In the genomic region with DNA sequence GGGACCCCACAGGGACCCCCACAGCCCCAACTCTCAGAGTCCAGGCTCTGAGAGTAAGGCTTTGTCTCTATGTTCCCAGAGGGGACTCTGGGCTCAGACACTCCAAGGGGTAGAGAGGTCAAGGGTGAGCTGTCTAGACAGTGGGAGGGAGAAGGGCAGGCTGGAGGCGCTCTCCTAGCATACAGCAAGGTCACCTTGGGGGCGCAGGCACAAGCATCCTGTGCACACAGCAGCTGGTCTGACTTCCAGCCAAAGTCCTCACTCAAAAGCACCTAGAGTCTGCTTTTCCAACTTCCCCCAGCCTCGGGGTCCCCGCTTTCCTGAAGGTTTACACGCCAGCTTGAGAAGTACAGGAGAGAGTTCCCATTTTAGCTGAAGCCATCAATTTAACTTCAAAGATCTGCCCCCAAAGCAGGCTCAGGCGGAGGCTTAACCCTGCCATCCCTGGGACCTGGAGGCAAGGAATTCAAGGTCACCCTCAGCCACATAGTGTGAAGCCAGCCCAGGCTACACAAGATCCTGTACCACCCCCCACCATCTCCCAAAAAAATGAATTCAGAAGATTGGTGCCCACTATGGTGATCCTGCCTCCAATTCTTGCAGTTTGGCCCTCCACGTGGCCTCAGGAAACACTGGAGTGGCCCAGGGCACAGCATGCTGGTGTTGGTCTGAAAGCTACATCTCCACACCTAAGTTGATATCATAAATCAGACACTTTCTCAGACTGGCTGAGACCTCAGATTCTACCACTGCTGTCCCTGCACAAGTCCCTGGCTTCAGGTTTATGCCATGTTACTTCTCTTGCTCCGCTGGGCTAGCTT, we compare ENCODE assay signal across 10 mouse cellular contexts. TPM values are rescaled to one million over a fixed set of nuclear protein-coding genes. Genes with fewer than 3 reads are reported as not detected.
DNase-seq lines count a peak whose midpoint lies in the region; ATAC-seq lines count a peak whose summit lies in the region.
"Had no signal": no experiment of that assay in that cellular context is flagged by ENCODE, and none has a peak within 500 bp of the region (broad histone marks: within the 10 kb centered on the region; RNA-seq: fewer than 3 reads in every experiment).

No protein-coding gene starts in this region.

- no peak overlapping the region for H3K9ac ChIP-seq in forebrain, embryonic 11.5 days (ENCODE audit: low read length)
- no peak overlapping the region; the same call in 1 of the 2 replicates for H3K9ac ChIP-seq in forebrain, embryonic 13.5 days
- H3K9ac ChIP-seq in embryonic facial prominence, embryonic 14.5 days (ENCODE audit: low read depth, low read length) = peak overlapping the region; percentile 28; the same call in 1 of the 2 replicates
- H3K9ac ChIP-seq in kidney, embryonic 14.5 days (ENCODE audit: low read depth, low read length) = peak overlapping the region; percentile 37; the same call in 1 of the 2 replicates
- H3K9ac ChIP-seq in midbrain, embryonic 15.5 days = no peak overlapping the region

- no peaks in the 10 kb centered on the region for H3K4me1 ChIP-seq in forebrain, embryonic 11.5 days (replicated peaks; ENCODE audit: control insufficient read depth, insufficient read depth, low read length)
- H3K4me1 ChIP-seq in forebrain, embryonic 13.5 days = peaks cover 35% of the 10 kb centered on the region
- H3K4me1 ChIP-seq in embryonic facial prominence, embryonic 14.5 days (ENCODE audit: control insufficient read depth, insufficient read depth, low read length) = peaks cover 5% of the 10 kb centered on the region; the same call in 1 of the 2 replicates
- H3K4me1 ChIP-seq in kidney, embryonic 14.5 days (ENCODE audit: control insufficient read depth, insufficient read depth, low read length) = peaks cover 34% of the 10 kb centered on the region
- peaks cover 15% of the 10 kb centered on the region for H3K4me1 ChIP-seq in midbrain, embryonic 15.5 days

- H3K36me3 ChIP-seq in forebrain, embryonic 11.5 days (ENCODE audit: control insufficient read depth, insufficient read depth, low read length) = peaks cover 7% of the 10 kb centered on the region; the same call in 1 of the 2 replicates
- peaks cover 36% of the 10 kb centered on the region for H3K36me3 ChIP-seq in forebrain, embryonic 13.5 days (ENCODE audit: poor library complexity, severe bottlenecking)
- peaks cover 31% of the 10 kb centered on the region for H3K36me3 ChIP-seq in embryonic facial prominence, embryonic 14.5 days (ENCODE audit: control insufficient read depth, insufficient read depth, low read length)
- H3K36me3 ChIP-seq in kidney, embryonic 14.5 days (ENCODE audit: control insufficient read depth, insufficient read depth, low read length) = peaks cover 21% of the 10 kb centered on the region
- H3K36me3 ChIP-seq in midbrain, embryonic 15.5 days (replicated peaks) = no peaks in the 10 kb centered on the region

- no peak for DNase-seq in forebrain, embryonic 11.5 days (ENCODE audit: low spot score)
- peak; percentile 35 for DNase-seq in embryonic facial prominence, embryonic 14.5 days (ENCODE audit: low spot score)
- DNase-seq in urinary bladder, postnatal 4 days (ENCODE audit: low spot score in 2 of 2) = no peak
- no peak for DNase-seq in urinary bladder, postnatal 10 days (ENCODE audit: low spot score)
- DNase-seq: cerebellum, postnatal 25 days; lung, postnatal 14 days had no signal

- no peak overlapping the region for H3K4me3 ChIP-seq in forebrain, embryonic 11.5 days (ENCODE audit: low read depth, low read length)
- no peak overlapping the region for H3K4me3 ChIP-seq in forebrain, embryonic 13.5 days
- H3K4me3 ChIP-seq in embryonic facial prominence, embryonic 14.5 days (ENCODE audit: low read depth, low read length) = no peak overlapping the region
- H3K4me3 ChIP-seq in kidney, embryonic 14.5 days (ENCODE audit: low read length) = no peak overlapping the region
- no peak overlapping the region for H3K4me3 ChIP-seq in midbrain, embryonic 15.5 days

- H3K4me2 ChIP-seq in forebrain, embryonic 11.5 days (ENCODE audit: low read depth, low read length, severe bottlenecking) = no peak overlapping the region
- H3K4me2 ChIP-seq in forebrain, embryonic 13.5 days = no peak overlapping the region
- no peak overlapping the region for H3K4me2 ChIP-seq in embryonic facial prominence, embryonic 14.5 days (ENCODE audit: low read depth, low read length)
- no peak overlapping the region for H3K4me2 ChIP-seq in kidney, embryonic 14.5 days (replicated peaks; ENCODE audit: low read depth, low read length)
- H3K4me2 ChIP-seq in midbrain, embryonic 15.5 days = no peak overlapping the region

- no peaks in the 10 kb centered on the region for H3K9me3 ChIP-seq in forebrain, embryonic 11.5 days (ENCODE audit: control insufficient read depth, low read length)
- no peaks in the 10 kb centered on the region for H3K9me3 ChIP-seq in forebrain, embryonic 13.5 days (replicated peaks)
- no peaks in the 10 kb centered on the region for H3K9me3 ChIP-seq in embryonic facial prominence, embryonic 14.5 days (ENCODE audit: control insufficient read depth, low read length)
- H3K9me3 ChIP-seq in kidney, embryonic 14.5 days (ENCODE audit: control insufficient read depth, low read length) = no peaks in the 10 kb centered on the region
- H3K9me3 ChIP-seq in midbrain, embryonic 15.5 days = no peaks in the 10 kb centered on the region

- H3K27me3 ChIP-seq in forebrain, embryonic 11.5 days (ENCODE audit: control insufficient read depth, insufficient read depth, low read length) = no peaks in the 10 kb centered on the region
- H3K27me3 ChIP-seq in forebrain, embryonic 13.5 days = no peaks in the 10 kb centered on the region
- H3K27me3 ChIP-seq in embryonic facial prominence, embryonic 14.5 days (replicated peaks; ENCODE audit: control insufficient read depth, insufficient read depth, low read length) = no peaks in the 10 kb centered on the region
- H3K27me3 ChIP-seq in kidney, embryonic 14.5 days (ENCODE audit: control insufficient read depth, insufficient read depth, low read length) = no peaks in the 10 kb centered on the region
- no peaks in the 10 kb centered on the region for H3K27me3 ChIP-seq in midbrain, embryonic 15.5 days (replicated peaks)

- 0 out of 2 replicates have a peak, but pooled peaks have one; percentile 16 for ATAC-seq in forebrain, embryonic 11.5 days (replicated peaks; ENCODE audit: low FRiP score)
- no peak for ATAC-seq in forebrain, embryonic 13.5 days
- peak; percentile 20; the same call in 1 of the 2 replicates for ATAC-seq in embryonic facial prominence, embryonic 14.5 days (ENCODE audit: low read depth)
- peak; percentile 41 for ATAC-seq in kidney, embryonic 14.5 days (ENCODE audit: low FRiP score, low TSS enrichment)
- ATAC-seq in midbrain, embryonic 15.5 days (replicated peaks) = no peak
- no peak for ATAC-seq in activated CD4-positive, CD25-positive, alpha-beta regulatory T cell, adult 4 months

- no peak overlapping the region for H3K27ac ChIP-seq in forebrain, embryonic 11.5 days (ENCODE audit: low read depth, low read length)
- H3K27ac ChIP-seq in forebrain, embryonic 13.5 days = no peak overlapping the region
- H3K27ac ChIP-seq in embryonic facial prominence, embryonic 14.5 days (replicated peaks; ENCODE audit: low read depth, low read length) = peak overlapping the region; percentile 49; the same call in 1 of the 2 replicates
- no peak overlapping the region; the same call in 1 of the 2 replicates for H3K27ac ChIP-seq in kidney, embryonic 14.5 days (ENCODE audit: low read depth, low read length)
- 0 out of 2 replicates have a peak overlapping the region, but pooled peaks have one; percentile 32 for H3K27ac ChIP-seq in midbrain, embryonic 15.5 days

- WGBS in forebrain, embryonic 11.5 days = 61% methylated on average over 8 of the region's 8 CpGs
- WGBS in forebrain, embryonic 13.5 days = 71% methylated on average over 8 of the region's 8 CpGs
- 30% methylated on average over 8 of the region's 8 CpGs for WGBS in embryonic facial prominence, embryonic 14.5 days
- WGBS in kidney, embryonic 14.5 days = 31% methylated on average over 8 of the region's 8 CpGs
- WGBS in midbrain, embryonic 15.5 days = 70% methylated on average over 8 of the region's 8 CpGs

RNA-seq across cellular contexts. Expression of gene Pgpep1, which starts 12.6 kb away (rescaled TPM):
- polyA plus RNA-seq in forebrain, embryonic 11.5 days (2014; fragmentation: Nextera tagmentation; extraction: Ambion mirVana) = 70.9 and 73.8 TPM in 2 replicates
- 64.6 and 80.8 TPM in 2 replicates for polyA plus RNA-seq in forebrain, embryonic 13.5 days (2015; fragmentation: Nextera tagmentation; extraction: Ambion mirVana)
- polyA plus RNA-seq in embryonic facial prominence, embryonic 14.5 days (2014; fragmentation: Nextera tagmentation; extraction: Ambion mirVana) = 59.8 and 62.7 TPM in 2 replicates
- 62.2 and 62.6 TPM in 2 replicates for polyA plus RNA-seq in kidney, embryonic 14.5 days (2014; fragmentation: Nextera tagmentation; extraction: Ambion mirVana)
- polyA plus RNA-seq in midbrain, embryonic 15.5 days (2015; fragmentation: Nextera tagmentation; extraction: Ambion mirVana) = 70.1 and 74.5 TPM in 2 replicates
- polyA plus RNA-seq in activated CD4-positive, CD25-positive, alpha-beta regulatory T cell, adult 4 months (2017; shearing (Covaris generic)) = 1 to 10 TPM; 7.1 to 7.4 TPM

RNA-seq across cellular contexts. Expression of gene Gdf15, which starts 15.3 kb away (rescaled TPM):
- not detected in 2 replicates for polyA plus RNA-seq in forebrain, embryonic 11.5 days (2014; fragmentation: Nextera tagmentation; extraction: Ambion mirVana)
- polyA plus RNA-seq in forebrain, embryonic 13.5 days (2015; fragmentation: Nextera tagmentation; extraction: Ambion mirVana) = 0.15 TPM in 1 of 2 replicates, not detected in the other
- polyA plus RNA-seq in embryonic facial prominence, embryonic 14.5 days (2014; fragmentation: Nextera tagmentation; extraction: Ambion mirVana) = 0.28 and 0.29 TPM in 2 replicates
- polyA plus RNA-seq in kidney, embryonic 14.5 days (2014; fragmentation: Nextera tagmentation; extraction: Ambion mirVana) = 0.31 and 0.41 TPM in 2 replicates
- polyA plus RNA-seq in midbrain, embryonic 15.5 days (2015; fragmentation: Nextera tagmentation; extraction: Ambion mirVana) = 0.13 and 0.19 TPM in 2 replicates
- not detected for polyA plus RNA-seq in activated CD4-positive, CD25-positive, alpha-beta regulatory T cell, adult 4 months (2017; shearing (Covaris generic))

RNA-seq across cellular contexts. Expression of gene Lsm4, which starts 25.5 kb away (rescaled TPM):
- 318 and 346 TPM in 2 replicates for polyA plus RNA-seq in forebrain, embryonic 11.5 days (2014; fragmentation: Nextera tagmentation; extraction: Ambion mirVana)
- 238 and 239 TPM in 2 replicates for polyA plus RNA-seq in forebrain, embryonic 13.5 days (2015; fragmentation: Nextera tagmentation; extraction: Ambion mirVana)
- polyA plus RNA-seq in embryonic facial prominence, embryonic 14.5 days (2014; fragmentation: Nextera tagmentation; extraction: Ambion mirVana) = 199 and 223 TPM in 2 replicates
- 353 and 447 TPM in 2 replicates for polyA plus RNA-seq in kidney, embryonic 14.5 days (2014; fragmentation: Nextera tagmentation; extraction: Ambion mirVana)
- 175 and 193 TPM in 2 replicates for polyA plus RNA-seq in midbrain, embryonic 15.5 days (2015; fragmentation: Nextera tagmentation; extraction: Ambion mirVana)
- polyA plus RNA-seq in activated CD4-positive, CD25-positive, alpha-beta regulatory T cell, adult 4 months (2017; shearing (Covaris generic)) = 100 to 1,000 TPM; 115 to 120 TPM

RNA-seq across cellular contexts. Expression of gene Lrrc25, which starts 31.6 kb away (rescaled TPM):
- 1.2 and 1.4 TPM in 2 replicates for polyA plus RNA-seq in forebrain, embryonic 11.5 days (2014; fragmentation: Nextera tagmentation; extraction: Ambion mirVana)
- polyA plus RNA-seq in forebrain, embryonic 13.5 days (2015; fragmentation: Nextera tagmentation; extraction: Ambion mirVana) = 0.65 and 0.68 TPM in 2 replicates
- polyA plus RNA-seq in embryonic facial prominence, embryonic 14.5 days (2014; fragmentation: Nextera tagmentation; extraction: Ambion mirVana) = 1.8 and 2.3 TPM in 2 replicates
- polyA plus RNA-seq in kidney, embryonic 14.5 days (2014; fragmentation: Nextera tagmentation; extraction: Ambion mirVana) = 1.1 and 1.4 TPM in 2 replicates
- polyA plus RNA-seq in midbrain, embryonic 15.5 days (2015; fragmentation: Nextera tagmentation; extraction: Ambion mirVana) = 1.2 and 1.6 TPM in 2 replicates
- polyA plus RNA-seq in activated CD4-positive, CD25-positive, alpha-beta regulatory T cell, adult 4 months (2017; shearing (Covaris generic)) = 1 to 10 TPM in 1 of 2 experiments, under 1 TPM in 1; 0.54 to 1.0 TPM

RNA-seq across cellular contexts. Expression of gene Ssbp4, which starts 38.9 kb away (rescaled TPM):
- polyA plus RNA-seq in forebrain, embryonic 11.5 days (2014; fragmentation: Nextera tagmentation; extraction: Ambion mirVana) = 113 and 127 TPM in 2 replicates
- polyA plus RNA-seq in forebrain, embryonic 13.5 days (2015; fragmentation: Nextera tagmentation; extraction: Ambion mirVana) = 81.9 and 101 TPM in 2 replicates
- 120 and 132 TPM in 2 replicates for polyA plus RNA-seq in embryonic facial prominence, embryonic 14.5 days (2014; fragmentation: Nextera tagmentation; extraction: Ambion mirVana)
- polyA plus RNA-seq in kidney, embryonic 14.5 days (2014; fragmentation: Nextera tagmentation; extraction: Ambion mirVana) = 172 and 220 TPM in 2 replicates
- 175 and 189 TPM in 2 replicates for polyA plus RNA-seq in midbrain, embryonic 15.5 days (2015; fragmentation: Nextera tagmentation; extraction: Ambion mirVana)
- 10 to 100 TPM; 15.8 to 17.7 TPM for polyA plus RNA-seq in activated CD4-positive, CD25-positive, alpha-beta regulatory T cell, adult 4 months (2017; shearing (Covaris generic))

Comparison
In these comparisons a context has a peak if more than half of its experiments do, and no peak if none do; other contexts are left out.
1. ATAC-seq: peak in forebrain, embryonic 11.5 days (single experiment), embryonic facial prominence, embryonic 14.5 days (single experiment) and kidney, embryonic 14.5 days (single experiment); none in forebrain, embryonic 13.5 days (single experiment), midbrain, embryonic 15.5 days (single experiment) and activated CD4-positive, CD25-positive, alpha-beta regulatory T cell, adult 4 months (single experiment).
2. H3K27ac ChIP-seq: peak in embryonic facial prominence, embryonic 14.5 days (single experiment) and midbrain, embryonic 15.5 days (single experiment); none in forebrain, embryonic 11.5 days (single experiment), forebrain, embryonic 13.5 days (single experiment) and kidney, embryonic 14.5 days (single experiment).
3. H3K9ac ChIP-seq: peak in embryonic facial prominence, embryonic 14.5 days (single experiment) and kidney, embryonic 14.5 days (single experiment); none in forebrain, embryonic 11.5 days (single experiment), forebrain, embryonic 13.5 days (single experiment) and midbrain, embryonic 15.5 days (single experiment).